Mouse (Mus musculus): ENCODE measurements around the gene Pnkp. TPM values are rescaled to one million over a fixed set of nuclear protein-coding genes. Genes with fewer than 3 reads are reported as not detected.

The Pnkp gene
- 10 to 100 TPM; 14.9 to 18.7 TPM for total RNA-seq (2021)
- long read RNA-seq, experiment 1, transcript Pnkp-201 (16 exons, 2,184 nt), result major isoform, 9 of 18 reads
- long read RNA-seq, experiment 1, partial matches to known transcripts, result 3 of 18 reads
- long read RNA-seq, experiment 1, other reads (novel, unspliced or antisense), result 3 of 18 reads
- long read RNA-seq, experiment 2, transcript Pnkp-201 (16 exons, 2,184 nt), result major isoform, 25 of 39 reads
- long read RNA-seq, experiment 2, partial matches to known transcripts, result 1 of 39 reads
- long read RNA-seq, experiment 2, other reads (novel, unspliced or antisense), result 7 of 39 reads

- peak; percentile 71 to 85 for DNase-seq
- intact Hi-C loops (cut with DNase I), result no loop called here
Observed at GRCm38 (mm10) chr7:44857042-44857552, at the start of gene Pnkp. Gene Pnkp, plus strand, starts transcription at chr7:44857139.

GRCm38 (mm10) chr7:44808927-44809326 lies 48.0 kb upstream of the Pnkp start:
- intact Hi-C loops (cut with DNase I), result no loop called here
- DNase-seq, result no peak

- DNase-seq, result no peak
- intact Hi-C loops (cut with DNase I), result no loop called here
Observed at GRCm38 (mm10) chr7:44809466-44809865, 47.5 kb upstream of the Pnkp start.

GRCm38 (mm10) chr7:44810365-44810764 lies 46.6 kb upstream of the Pnkp start:
- intact Hi-C loops (cut with DNase I), result loop anchor here (5.0 kb wide), 1 partner anchor 53 kb away; no protein-coding TSS in a partner anchor
- no peak for DNase-seq

- DNase-seq, result no peak
- intact Hi-C loops (cut with DNase I), result loop anchor here (5.0 kb wide), 1 partner anchor 54 kb away; no protein-coding TSS in a partner anchor
Observed at GRCm38 (mm10) chr7:44810819-44811557, 46.0 kb upstream of the Pnkp start.

GRCm38 (mm10) chr7:44812651-44813325 lies 44.2 kb upstream of the Pnkp start:
- no peak for DNase-seq
- intact Hi-C loops (cut with DNase I), result loop anchor here (5.0 kb wide), 1 partner anchor 55 kb away; no protein-coding TSS in a partner anchor

- DNase-seq, result no peak
- intact Hi-C loops (cut with DNase I), result loop anchor here (5.0 kb wide), 1 partner anchor 57 kb away; no protein-coding TSS in a partner anchor
Observed at GRCm38 (mm10) chr7:44813985-44814384, 43.0 kb upstream of the Pnkp start.

- no peak for DNase-seq
Observed at GRCm38 (mm10) chr7:44814423-44814822, 42.5 kb upstream of the Pnkp start.

GRCm38 (mm10) chr7:44814952-44815553 lies 41.9 kb upstream of the Pnkp start:
- no peak for DNase-seq
- intact Hi-C loops (cut with DNase I), result loop anchor here (5.0 kb wide), 1 partner anchor 58 kb away; no protein-coding TSS in a partner anchor

More at GRCm38 (mm10) chr7:44814423-44814822, 42.5 kb upstream of the Pnkp start:
- intact Hi-C loops (cut with DNase I), result loop anchor here (5.0 kb wide), 1 partner anchor 57 kb away; no protein-coding TSS in a partner anchor

- intact Hi-C loops (cut with DNase I), result no loop called here
- DNase-seq, result peak; percentile 98
Observed at GRCm38 (mm10) chr7:44815721-44816469, 41.0 kb upstream of the Pnkp start, which contains the start of the genes Nup62 and Il4i1. Gene Nup62, plus strand, starts transcription at chr7:44816088. Gene Il4i1, plus strand, starts transcription at chr7:44816387.

GRCm38 (mm10) chr7:44816470-44817021 lies 40.4 kb upstream of the Pnkp start, which contains the start of gene Atf5:
Gene Atf5, minus strand, starts transcription at chr7:44816658.
- DNase-seq, result peak; percentile 70 to 75
- intact Hi-C loops (cut with DNase I), result no loop called here

GRCm38 (mm10) chr7:44817441-44817840 lies 39.5 kb upstream of the Pnkp start:
- DNase-seq, result no peak
- intact Hi-C loops (cut with DNase I), result no loop called here

- intact Hi-C loops (cut with DNase I), result no loop called here
Observed at GRCm38 (mm10) chr7:44818164-44818563, 38.8 kb upstream of the Pnkp start.

GRCm38 (mm10) chr7:44818751-44819235 lies 38.1 kb upstream of the Pnkp start:
- intact Hi-C loops (cut with DNase I), result no loop called here
- peak; percentile 67 to 75 for DNase-seq

More at GRCm38 (mm10) chr7:44818164-44818563, 38.8 kb upstream of the Pnkp start:
- no peak for DNase-seq

GRCm38 (mm10) chr7:44819391-44819790 lies 37.5 kb upstream of the Pnkp start:
- no peak for DNase-seq
- intact Hi-C loops (cut with DNase I), result no loop called here

- intact Hi-C loops (cut with DNase I), result loop anchor here (10.0 kb wide), 1 partner anchor 175 kb away; no protein-coding TSS in a partner anchor
- DNase-seq, result peak in 1 of 2 experiments; percentile 13
Observed at GRCm38 (mm10) chr7:44819863-44820262, 37.1 kb upstream of the Pnkp start.

GRCm38 (mm10) chr7:44820525-44820924 lies 36.4 kb upstream of the Pnkp start:
- no peak for DNase-seq
- intact Hi-C loops (cut with DNase I), result loop anchor here (10.0 kb wide), 1 partner anchor 176 kb away; no protein-coding TSS in a partner anchor

- intact Hi-C loops (cut with DNase I), result loop anchor here (10.0 kb wide), 1 partner anchor 177 kb away; no protein-coding TSS in a partner anchor
- no peak for DNase-seq
Observed at GRCm38 (mm10) chr7:44821666-44822448, 35.1 kb upstream of the Pnkp start.

Measured in gastrocnemius, postnatal 36 days (tissue).